Comparison of ENCODE assay signal across 30 mouse cellular contexts in the genomic region with DNA sequence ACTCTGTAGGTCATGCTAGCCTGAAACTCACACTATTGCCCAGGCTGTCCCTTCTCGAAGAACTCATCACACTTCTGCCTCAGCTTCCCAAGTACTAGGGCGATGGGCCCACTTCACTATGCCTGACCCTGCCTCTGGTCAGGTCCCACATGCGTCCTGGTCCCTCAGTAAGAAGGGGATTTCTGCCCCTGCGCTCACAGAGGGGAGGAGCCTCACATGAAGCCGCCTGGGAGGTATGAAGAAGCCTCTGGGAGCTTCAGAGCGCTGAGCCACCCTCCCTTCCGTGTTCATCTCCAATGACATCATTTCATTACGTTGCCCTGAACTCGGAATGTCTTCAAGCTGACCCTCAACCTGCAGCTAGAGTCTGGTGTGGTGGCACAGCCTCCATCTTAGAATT. TPM values are rescaled to one million over a fixed set of nuclear protein-coding genes. Genes with fewer than 3 reads are reported as not detected.
A peak's percentile ranks its signal among the peaks of the same experiment; 100 is the strongest.
DNase-seq lines count a peak whose midpoint lies in the region; ATAC-seq and TF ChIP-seq lines count a peak whose summit lies in the region.
"Had no signal": no experiment of that assay in that cellular context is flagged by ENCODE, and none has a peak within 500 bp of the region (broad histone marks: within the 10 kb centered on the region; RNA-seq: fewer than 3 reads in every experiment).

No protein-coding gene starts in this region.

- H3K4me1 ChIP-seq in cerebellum, adult 2 months (ENCODE audit: control insufficient read depth, insufficient read depth, low read length) = peaks cover 48% of the 10 kb centered on the region
- H3K4me1 ChIP-seq in forebrain, embryonic 15.5 days = peaks cover 14% of the 10 kb centered on the region
- H3K4me1 ChIP-seq in forebrain, embryonic 10.5 days = peaks cover 9% of the 10 kb centered on the region
- H3K4me1 ChIP-seq in midbrain, embryonic 13.5 days (replicated peaks) = peaks cover 11% of the 10 kb centered on the region
- peaks cover 9% of the 10 kb centered on the region for H3K4me1 ChIP-seq in midbrain, embryonic 15.5 days
- H3K4me1 ChIP-seq in hindbrain, embryonic 15.5 days (replicated peaks) = peaks cover 13% of the 10 kb centered on the region

- H3K4me2 ChIP-seq in forebrain, embryonic 15.5 days (replicated peaks) = no peak overlapping the region
- no peak overlapping the region for H3K4me2 ChIP-seq in midbrain, embryonic 13.5 days (replicated peaks)
- H3K4me2 ChIP-seq in midbrain, embryonic 15.5 days = no peak overlapping the region
- H3K4me2 ChIP-seq in hindbrain, embryonic 15.5 days = no peak overlapping the region
- H3K4me2 ChIP-seq: heart, embryonic 11.5 days; limb, embryonic 15.5 days; liver, embryonic 13.5 days; midbrain, embryonic 12.5 days had no signal

- H3K27me3 ChIP-seq in cerebellum, adult 2 months (ENCODE audit: control insufficient read depth, insufficient read depth, low read length) = no peaks in the 10 kb centered on the region
- no peaks in the 10 kb centered on the region for H3K27me3 ChIP-seq in forebrain, embryonic 15.5 days
- no peaks in the 10 kb centered on the region for H3K27me3 ChIP-seq in forebrain, embryonic 10.5 days (ENCODE audit: poor library complexity, severe bottlenecking)
- no peaks in the 10 kb centered on the region for H3K27me3 ChIP-seq in midbrain, embryonic 13.5 days
- H3K27me3 ChIP-seq in midbrain, embryonic 15.5 days (replicated peaks) = no peaks in the 10 kb centered on the region
- no peaks in the 10 kb centered on the region for H3K27me3 ChIP-seq in hindbrain, embryonic 15.5 days
- H3K27me3 ChIP-seq: limb, embryonic 15.5 days; liver, embryonic 13.5 days; midbrain, embryonic 12.5 days had no signal

- peak overlapping the region; percentile 99 for H3K27ac ChIP-seq in cerebellum, adult 2 months (ENCODE audit: insufficient read depth, low read length)
- peak overlapping the region; percentile 81 for H3K27ac ChIP-seq in forebrain, embryonic 15.5 days (replicated peaks)
- H3K27ac ChIP-seq in forebrain, embryonic 10.5 days = no peak overlapping the region
- peak overlapping the region; percentile 14; the same call in 1 of the 2 replicates for H3K27ac ChIP-seq in midbrain, embryonic 13.5 days
- H3K27ac ChIP-seq in midbrain, embryonic 15.5 days = no peak overlapping the region
- 0 out of 2 replicates have a peak overlapping the region, but pooled peaks have one; percentile 82 for H3K27ac ChIP-seq in hindbrain, embryonic 15.5 days (replicated peaks)
- H3K27ac ChIP-seq: gastrocnemius, adult 2 months; limb, embryonic 10.5 days; limb, embryonic 15.5 days; liver, embryonic 13.5 days had no signal

- TF ChIP-seq POLR2A in cerebellum, adult 2 months (IDR thresholded peaks at IDR 0.05; ENCODE audit: borderline replicate concordance, insufficient read depth, low read length) = no peak

- 44% methylated on average over 9 of the region's 9 CpGs for WGBS in cerebellum, adult 2 months
- WGBS in forebrain, embryonic 15.5 days = 85% methylated on average over 9 of the region's 9 CpGs
- 83% methylated on average over 9 of the region's 9 CpGs for WGBS in forebrain, embryonic 10.5 days
- WGBS in midbrain, embryonic 13.5 days = 83% methylated on average over 9 of the region's 9 CpGs
- WGBS in midbrain, embryonic 15.5 days = 84% methylated on average over 9 of the region's 9 CpGs
- WGBS in hindbrain, embryonic 15.5 days = 90% methylated on average over 9 of the region's 9 CpGs

- no peak for ATAC-seq in forebrain, embryonic 15.5 days (replicated peaks)
- ATAC-seq in midbrain, embryonic 13.5 days = no peak
- no peak for ATAC-seq in midbrain, embryonic 15.5 days (replicated peaks)
- ATAC-seq in hindbrain, embryonic 15.5 days (ENCODE audit: low FRiP score, low read depth) = no peak
- ATAC-seq: inflammation-experienced regulatory T-cells, adult 6 months had no signal

- no peak overlapping the region for H3K9ac ChIP-seq in forebrain, embryonic 15.5 days (replicated peaks)
- no peak overlapping the region for H3K9ac ChIP-seq in midbrain, embryonic 13.5 days (replicated peaks)
- no peak overlapping the region for H3K9ac ChIP-seq in midbrain, embryonic 15.5 days
- H3K9ac ChIP-seq in hindbrain, embryonic 15.5 days = no peak overlapping the region
- H3K9ac ChIP-seq: limb, embryonic 15.5 days; liver, embryonic 13.5 days; midbrain, embryonic 12.5 days had no signal

- no peak for DNase-seq in cerebellum, adult 2 months
- no peak for DNase-seq in cerebellum, postnatal 14 days
- DNase-seq in forebrain, embryonic 10.5 days (ENCODE audit: extremely low spot score, low spot score) = no peak
- DNase-seq in urinary bladder, postnatal 4 days (ENCODE audit: low spot score in 2 of 2) = no peak
- DNase-seq: adrenal gland, adult 8-10 months; gastrocnemius, adult 2 months; gastrocnemius, postnatal 36 days; heart, adult 18-20 months; heart, postnatal 36 days; kidney, adult 11 months; kidney, postnatal 25 days; liver, embryonic 13.5 days; lung, adult 18-20 months; lung, postnatal 4 days had no signal

- no peaks in the 10 kb centered on the region for H3K9me3 ChIP-seq in forebrain, embryonic 15.5 days
- H3K9me3 ChIP-seq in forebrain, embryonic 10.5 days = no peaks in the 10 kb centered on the region
- H3K9me3 ChIP-seq in midbrain, embryonic 13.5 days = no peaks in the 10 kb centered on the region
- H3K9me3 ChIP-seq in midbrain, embryonic 15.5 days = no peaks in the 10 kb centered on the region
- no peaks in the 10 kb centered on the region for H3K9me3 ChIP-seq in hindbrain, embryonic 15.5 days
- H3K9me3 ChIP-seq: G1E; limb, embryonic 10.5 days; limb, embryonic 15.5 days; liver, embryonic 13.5 days; midbrain, embryonic 12.5 days had no signal

- H3K4me3 ChIP-seq in cerebellum, adult 2 months (replicated peaks; ENCODE audit: insufficient read depth, low read depth, low read length) = no peak overlapping the region
- H3K4me3 ChIP-seq in forebrain, embryonic 15.5 days = no peak overlapping the region
- H3K4me3 ChIP-seq in forebrain, embryonic 10.5 days = no peak overlapping the region
- H3K4me3 ChIP-seq in midbrain, embryonic 13.5 days (replicated peaks) = no peak overlapping the region
- no peak overlapping the region for H3K4me3 ChIP-seq in midbrain, embryonic 15.5 days
- no peak overlapping the region for H3K4me3 ChIP-seq in hindbrain, embryonic 15.5 days
- H3K4me3 ChIP-seq: gastrocnemius, adult 2 months; limb, embryonic 10.5 days; limb, embryonic 15.5 days; liver, embryonic 13.5 days; midbrain, embryonic 12.5 days had no signal

- TF ChIP-seq CTCF in cerebellum, adult 2 months (IDR thresholded peaks at IDR 0.05; ENCODE audit: borderline replicate concordance, insufficient read depth, low read depth, low read length) = no peak

- H3K36me3 ChIP-seq in forebrain, embryonic 15.5 days = no peaks in the 10 kb centered on the region
- no peaks in the 10 kb centered on the region for H3K36me3 ChIP-seq in forebrain, embryonic 10.5 days (replicated peaks)
- no peaks in the 10 kb centered on the region for H3K36me3 ChIP-seq in midbrain, embryonic 13.5 days
- no peaks in the 10 kb centered on the region for H3K36me3 ChIP-seq in midbrain, embryonic 15.5 days (replicated peaks)
- H3K36me3 ChIP-seq in hindbrain, embryonic 15.5 days = no peaks in the 10 kb centered on the region
- H3K36me3 ChIP-seq: G1E; limb, embryonic 10.5 days; limb, embryonic 15.5 days; liver, embryonic 13.5 days; midbrain, embryonic 12.5 days had no signal

RNA-seq across cellular contexts. Expression of a gene that starts 7.3 kb away (rescaled TPM):
- polyA plus RNA-seq in cerebellum, adult 2 months (2012; rRNA removed) = 479 and 488 TPM in 2 replicates
- polyA plus RNA-seq in forebrain, embryonic 15.5 days (2015; fragmentation: Nextera tagmentation; extraction: Ambion mirVana) = 578 and 580 TPM in 2 replicates
- polyA plus RNA-seq in forebrain, embryonic 10.5 days (2016; fragmentation: Nextera tagmentation; extraction: Ambion mirVana) = 919 and 934 TPM in 2 replicates
- 570 and 610 TPM in 2 replicates for polyA plus RNA-seq in midbrain, embryonic 13.5 days (2015; fragmentation: Nextera tagmentation; extraction: Ambion mirVana)
- polyA plus RNA-seq in midbrain, embryonic 15.5 days (2015; fragmentation: Nextera tagmentation; extraction: Ambion mirVana) = 417 and 421 TPM in 2 replicates
- polyA plus RNA-seq in hindbrain, embryonic 15.5 days (2015; fragmentation: Nextera tagmentation; extraction: Ambion mirVana) = 455 and 507 TPM in 2 replicates

RNA-seq across cellular contexts. Expression of a gene that starts 8.7 kb away (rescaled TPM):
- polyA plus RNA-seq in cerebellum, adult 2 months (2012; rRNA removed) = 0.16 TPM in 2 replicates
- polyA plus RNA-seq in forebrain, embryonic 15.5 days (2015; fragmentation: Nextera tagmentation; extraction: Ambion mirVana) = not detected in 2 replicates
- polyA plus RNA-seq in forebrain, embryonic 10.5 days (2016; fragmentation: Nextera tagmentation; extraction: Ambion mirVana) = not detected in 2 replicates
- not detected in 2 replicates for polyA plus RNA-seq in midbrain, embryonic 13.5 days (2015; fragmentation: Nextera tagmentation; extraction: Ambion mirVana)
- polyA plus RNA-seq in midbrain, embryonic 15.5 days (2015; fragmentation: Nextera tagmentation; extraction: Ambion mirVana) = not detected in 2 replicates
- not detected in 2 replicates for polyA plus RNA-seq in hindbrain, embryonic 15.5 days (2015; fragmentation: Nextera tagmentation; extraction: Ambion mirVana)
- polyA plus RNA-seq: embryonic facial prominence, embryonic 11.5 days; G1E; heart, embryonic 11.5 days; heart, embryonic 16.5 days; inflammation-experienced regulatory T-cells, adult 6 months; kidney, embryonic 14.5 days; limb, embryonic 10.5 days; limb, embryonic 15.5 days; liver, embryonic 13.5 days; lung, postnatal 0 days; midbrain, embryonic 12.5 days; spleen, adult 2 months; testis, adult 2 months had no signal

RNA-seq across cellular contexts. Expression of a gene that starts 11.6 kb away (rescaled TPM):
- polyA plus RNA-seq in cerebellum, adult 2 months (2012; rRNA removed) = 228 and 244 TPM in 2 replicates
- 31.9 and 32.1 TPM in 2 replicates for polyA plus RNA-seq in forebrain, embryonic 15.5 days (2015; fragmentation: Nextera tagmentation; extraction: Ambion mirVana)
- polyA plus RNA-seq in forebrain, embryonic 10.5 days (2016; fragmentation: Nextera tagmentation; extraction: Ambion mirVana) = 4.3 TPM in 2 replicates
- polyA plus RNA-seq in midbrain, embryonic 13.5 days (2015; fragmentation: Nextera tagmentation; extraction: Ambion mirVana) = 19.9 and 23.6 TPM in 2 replicates
- 55.5 and 55.7 TPM in 2 replicates for polyA plus RNA-seq in midbrain, embryonic 15.5 days (2015; fragmentation: Nextera tagmentation; extraction: Ambion mirVana)
- 55.1 and 61.9 TPM in 2 replicates for polyA plus RNA-seq in hindbrain, embryonic 15.5 days (2015; fragmentation: Nextera tagmentation; extraction: Ambion mirVana)
- polyA plus RNA-seq: G1E had no signal

RNA-seq across cellular contexts. Expression of a gene that starts 20.5 kb away (rescaled TPM):
- 336 and 366 TPM in 2 replicates for polyA plus RNA-seq in cerebellum, adult 2 months (2012; rRNA removed)
- polyA plus RNA-seq in forebrain, embryonic 15.5 days (2015; fragmentation: Nextera tagmentation; extraction: Ambion mirVana) = 273 and 295 TPM in 2 replicates
- polyA plus RNA-seq in forebrain, embryonic 10.5 days (2016; fragmentation: Nextera tagmentation; extraction: Ambion mirVana) = 81.9 and 91.7 TPM in 2 replicates
- polyA plus RNA-seq in midbrain, embryonic 13.5 days (2015; fragmentation: Nextera tagmentation; extraction: Ambion mirVana) = 223 and 227 TPM in 2 replicates
- polyA plus RNA-seq in midbrain, embryonic 15.5 days (2015; fragmentation: Nextera tagmentation; extraction: Ambion mirVana) = 251 and 274 TPM in 2 replicates
- polyA plus RNA-seq in hindbrain, embryonic 15.5 days (2015; fragmentation: Nextera tagmentation; extraction: Ambion mirVana) = 247 and 265 TPM in 2 replicates

Comparison
In these comparisons a context has a peak if more than half of its experiments do, and no peak if none do; other contexts are left out.
1. H3K27ac ChIP-seq: peak in cerebellum, adult 2 months (single experiment), forebrain, embryonic 15.5 days (single experiment), midbrain, embryonic 13.5 days (single experiment) and hindbrain, embryonic 15.5 days (single experiment); none in forebrain, embryonic 10.5 days (single experiment) and midbrain, embryonic 15.5 days (single experiment).